Mouse (Mus musculus) right cerebral cortex, postnatal 4 days (tissue): ENCODE measurements around the gene Gm16513.
"Not testable (repeated sequence)": the region's sequence is repeated elsewhere in the genome, so short reads cannot be mapped to it uniquely, and the experiment has no call there.

Experiments used
- DNase-seq: peaks from one replicate; pipeline ENCODE4 v3.0.0-alpha.2; 2022

Gm16513 gene

DNA sequence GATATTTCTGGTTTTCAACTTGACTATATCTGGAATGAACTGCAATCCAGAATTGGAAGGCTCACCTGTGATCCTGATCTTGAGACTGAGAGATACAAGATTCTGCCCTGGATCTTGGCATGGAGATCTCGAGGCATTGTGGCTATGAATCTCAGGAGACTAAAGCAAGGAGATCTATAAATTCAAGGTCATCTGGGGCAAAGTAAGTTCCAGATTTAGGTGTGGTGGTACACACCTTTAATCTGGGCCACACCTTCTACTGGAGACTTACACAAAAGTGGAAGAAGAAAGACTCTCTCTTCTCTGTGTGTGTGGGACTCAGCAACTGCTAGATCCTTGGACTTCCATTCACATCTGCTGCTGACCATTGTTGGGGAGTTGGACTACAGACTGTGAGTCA, at the start of gene Gm16513:
TSS of gene Gm16513 (plus strand) at position 301 of the 400 bp plus-strand sequence.
- not testable (repeated sequence) for DNase-seq
